Mouse (Mus musculus) kidney, adult 2 months (tissue): ENCODE measurements around the gene Serpine3.

Experiments used
- CTCF ChIP-seq: fragments of 200-500 bp; conservative IDR thresholded peaks from 2 replicates; pipeline ENCODE4 v1.5.1; 2011; ENCODE audit warnings: low read depth, mild to moderate bottlenecking, control low read depth, low read length, moderate library complexity, mixed read lengths; ENCODE audit not compliant: insufficient read depth, insufficient read length
- POLR2A ChIP-seq: fragments of 200-500 bp; IDR thresholded peaks from one replicate; pipeline ENCODE4 v1.6.1; 2011; ENCODE audit warnings: low read depth, low read length, control low read depth

- no peak for TF ChIP-seq POLR2A
- TF ChIP-seq CTCF: no peak
Observed at GRCm38 (mm10) chr14:62735646-62736045, 72.2 kb downstream of the Serpine3 start.
